Mouse (Mus musculus): ENCODE results near the gene Pex3. TPM values are rescaled to one million over a fixed set of nuclear protein-coding genes. Genes with fewer than 3 reads are reported as not detected.
A peak's percentile ranks its signal among the peaks of the same experiment; 100 is the strongest.

The Pex3 gene
- polyA plus RNA-seq, 1 experiment from 2014 or later: 26.4 TPM

DNA sequence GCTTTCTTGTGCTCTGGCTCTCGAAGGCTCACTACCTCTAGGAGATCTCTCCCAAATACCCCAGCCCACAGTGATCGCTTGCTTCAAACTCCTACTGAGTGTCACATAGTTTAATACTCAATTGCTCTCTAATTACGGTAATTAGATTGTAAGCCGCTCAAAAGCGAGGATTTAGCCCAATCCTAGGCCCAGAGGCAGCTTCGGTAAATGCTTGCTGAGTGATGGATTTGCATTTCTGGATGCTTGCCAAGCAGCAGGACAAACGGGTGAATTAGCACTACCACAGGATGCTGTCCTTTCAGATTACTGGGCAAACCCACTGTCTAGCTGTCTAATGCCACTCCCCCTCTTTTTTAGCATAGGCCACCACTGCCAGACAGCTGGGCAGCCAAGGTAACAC, 16.9 kb upstream of the Pex3 start:
- Histone ChIP-seq H3K4me3 (no peak overlapping the region), H3K9ac (no peak overlapping the region), H3K36me3 (no peaks in the 10 kb centered on the region), H3K4me1 (replicated peaks) (peaks cover 26% of the 10 kb centered on the region), H3K4me2 (no peak overlapping the region), H3K9me3 (no peaks in the 10 kb centered on the region), H3K27me3 (peaks cover 38% of the 10 kb centered on the region), H3K27ac (replicated peaks) (no peak overlapping the region)
- ATAC-seq (ENCODE audit: low read depth): peak; percentile 33; the same call in 1 of the 2 replicates
- 15% methylated on average over 7 of the region's 7 CpGs for WGBS

DNA sequence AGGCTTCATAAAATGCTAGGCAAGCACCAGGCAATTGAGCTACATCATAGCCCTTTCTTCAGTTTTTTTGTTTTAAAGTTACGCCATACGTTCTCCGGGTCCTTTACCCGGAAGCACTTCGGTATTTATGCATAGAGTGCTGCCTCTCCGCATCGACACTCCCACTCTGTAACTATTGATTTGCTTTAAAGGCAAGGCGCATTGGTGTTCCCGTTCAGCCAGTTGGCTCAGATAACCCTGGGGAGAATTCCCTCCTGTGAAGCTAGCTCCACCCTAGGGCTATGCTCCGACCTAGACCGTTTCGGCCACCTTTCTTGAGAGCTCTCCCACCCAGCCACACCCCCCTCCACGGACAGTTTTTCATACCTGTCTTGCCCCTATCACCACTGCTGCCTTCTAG, 13.5 kb upstream of the Pex3 start:
- Histone ChIP-seq H3K9me3 (no peaks in the 10 kb centered on the region), H3K4me3 (no peak overlapping the region), H3K9ac (no peak overlapping the region), H3K4me1 (replicated peaks) (peaks cover 29% of the 10 kb centered on the region), H3K36me3 (0 out of 2 replicates have a peak, but pooled peaks cover 7% of the 10 kb centered on the region), H3K4me2 (no peak overlapping the region), H3K27me3 (peaks cover 24% of the 10 kb centered on the region), H3K27ac (replicated peaks) (no peak overlapping the region)
- WGBS: 61% methylated on average over 13 of the region's 13 CpGs
- ATAC-seq (ENCODE audit: low read depth): no peak

DNA sequence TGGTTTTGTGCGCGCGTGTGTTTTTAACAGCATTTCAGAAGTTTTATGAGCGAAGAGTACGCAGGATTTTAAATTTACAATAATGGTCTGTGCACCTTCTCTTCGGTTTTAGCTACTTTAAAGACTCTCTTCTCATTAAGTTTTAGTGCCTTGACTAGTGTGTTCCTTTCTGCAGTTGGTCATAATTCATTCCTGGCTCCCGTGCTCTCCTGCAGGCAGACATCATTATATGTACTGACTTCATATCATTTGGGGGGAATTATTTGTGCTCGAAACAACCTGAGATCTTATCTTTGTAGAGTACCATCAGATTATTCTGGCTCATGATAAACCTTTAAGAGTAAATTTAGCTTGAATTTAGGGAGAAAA, 12.1 kb upstream of the Pex3 start:
- peak overlapping the region; percentile 28 for H3K4me3 ChIP-seq
- H3K4me1 ChIP-seq (replicated peaks): peaks cover 16% of the 10 kb centered on the region
- ATAC-seq (ENCODE audit: low read depth): peak; percentile 67
- no peak overlapping the region for H3K9ac ChIP-seq
- 0 out of 2 replicates have a peak, but pooled peaks cover 7% of the 10 kb centered on the region for H3K36me3 ChIP-seq
- peak overlapping the region; percentile 58 for H3K4me2 ChIP-seq
- no peak overlapping the region for H3K27ac ChIP-seq (replicated peaks)
- peaks cover 24% of the 10 kb centered on the region for H3K27me3 ChIP-seq
- WGBS: 30% methylated on average over 8 of the region's 8 CpGs
- no peaks in the 10 kb centered on the region for H3K9me3 ChIP-seq

DNA sequence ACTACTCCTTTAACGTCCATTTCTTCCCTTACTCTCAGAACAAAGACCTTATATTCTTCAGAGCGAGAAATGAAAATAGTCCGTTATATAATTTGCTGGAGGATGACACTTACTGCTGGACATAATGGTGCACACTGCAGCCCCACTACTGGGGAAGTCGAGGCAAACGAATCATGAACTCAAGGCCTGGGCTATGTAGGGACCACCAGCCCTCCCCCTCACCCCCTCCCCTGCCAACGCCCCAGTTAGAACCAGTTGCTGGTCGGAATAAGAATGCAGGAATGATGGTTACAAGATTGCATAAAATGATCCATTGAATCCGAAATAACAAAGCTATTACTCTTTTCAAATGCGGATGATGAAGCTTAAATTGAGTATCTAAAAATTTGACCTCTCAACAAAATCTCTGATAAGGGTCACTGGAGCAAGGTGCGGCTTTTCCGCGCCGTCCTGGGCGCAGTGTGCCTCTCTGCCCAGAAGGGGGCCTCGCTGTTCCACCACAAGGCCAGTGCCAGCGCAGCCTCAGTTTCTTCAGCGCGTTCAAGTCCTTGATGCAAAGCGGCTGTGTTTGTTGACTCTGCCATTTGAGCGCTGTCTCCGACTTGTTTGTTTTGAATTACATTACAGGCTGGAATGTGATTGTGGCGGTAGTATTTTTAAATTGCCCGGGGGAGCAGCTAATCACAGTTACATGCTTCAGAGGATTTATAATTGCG, 11.6 kb upstream of the Pex3 start:
- peak; percentile 86 for ATAC-seq (ENCODE audit: low read depth)
- H3K4me2 ChIP-seq: peak overlapping the region; percentile 58
- 0 out of 2 replicates have a peak, but pooled peaks cover 7% of the 10 kb centered on the region for H3K36me3 ChIP-seq
- WGBS: 26% methylated on average over 24 of the region's 24 CpGs
- H3K27ac ChIP-seq (replicated peaks): no peak overlapping the region
- H3K4me1 ChIP-seq (replicated peaks): peaks cover 11% of the 10 kb centered on the region
- H3K4me3 ChIP-seq: peak overlapping the region; percentile 28
- peaks cover 24% of the 10 kb centered on the region for H3K27me3 ChIP-seq
- H3K9ac ChIP-seq: no peak overlapping the region
- H3K9me3 ChIP-seq: no peaks in the 10 kb centered on the region

DNA sequence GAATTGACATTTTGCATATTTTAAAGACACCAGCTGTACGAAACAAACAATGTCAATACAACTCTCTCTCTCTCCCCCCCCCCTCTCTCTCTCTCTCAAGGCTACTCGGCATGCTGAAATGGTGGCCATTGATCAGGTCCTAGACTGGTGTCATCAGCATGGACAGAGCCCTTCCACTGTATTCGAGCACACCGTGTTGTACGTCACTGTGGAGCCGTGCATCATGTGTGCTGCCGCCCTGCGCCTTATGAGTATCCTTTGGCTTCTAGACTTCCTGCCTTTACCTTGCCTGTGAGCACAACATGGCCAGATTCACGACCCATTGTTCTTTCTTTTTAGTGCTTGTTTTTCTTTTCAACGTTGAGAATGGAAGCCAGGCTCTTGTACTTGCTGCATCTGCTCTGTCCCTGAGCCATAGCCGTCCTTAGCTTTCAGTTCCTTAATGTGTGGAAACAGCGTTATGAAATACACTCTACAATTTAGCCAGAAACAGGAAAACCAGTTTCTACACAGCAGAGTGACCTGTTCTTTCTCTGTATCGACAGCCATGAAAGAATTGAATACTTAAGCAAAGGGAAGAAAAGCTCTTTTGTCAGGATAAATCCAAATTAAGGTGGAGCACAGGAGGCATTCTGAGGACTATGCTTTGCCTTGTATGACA, 7.2 kb upstream of the Pex3 start:
- 86% methylated on average over 13 of the region's 13 CpGs for WGBS
- no peak overlapping the region for H3K4me3 ChIP-seq

DNA sequence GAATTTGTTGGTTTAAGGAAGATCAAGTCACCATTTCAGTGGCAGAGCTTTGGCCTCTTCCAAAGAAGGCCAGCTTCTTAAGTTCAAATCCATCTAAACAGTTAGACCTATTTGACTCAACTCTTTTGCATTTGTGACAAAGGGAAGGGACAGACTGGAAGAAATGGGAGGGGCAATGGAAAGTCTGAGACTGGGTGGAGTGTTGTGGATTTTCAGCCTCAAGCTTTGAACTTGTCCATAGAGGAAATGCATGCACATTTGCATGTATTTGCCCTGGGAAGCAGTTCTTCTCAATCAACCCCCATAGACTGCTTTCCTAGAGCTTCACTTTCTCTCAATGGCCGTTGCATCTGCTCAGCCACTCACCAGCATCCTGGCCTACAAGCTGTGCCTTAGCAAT, 1.4 kb upstream of the Pex3 start:
- Histone ChIP-seq H3K9ac (no peak overlapping the region), H3K27me3 (no peaks in the 10 kb centered on the region), H3K36me3 (no peaks in the 10 kb centered on the region), H3K4me3 (no peak overlapping the region), H3K4me1 (replicated peaks) (peaks cover 13% of the 10 kb centered on the region), H3K9me3 (no peaks in the 10 kb centered on the region), H3K4me2 (no peak overlapping the region), H3K27ac (replicated peaks) (no peak overlapping the region)
- no peak for ATAC-seq (ENCODE audit: low read depth)
- 94% methylated on average over 1 of the region's 1 CpGs for WGBS

More for the DNA sequence above, 7.2 kb upstream of the Pex3 start:
- Histone ChIP-seq H3K27me3 (no peaks in the 10 kb centered on the region), H3K4me2 (no peak overlapping the region), H3K9ac (no peak overlapping the region), H3K27ac (replicated peaks) (no peak overlapping the region), H3K36me3 (0 out of 2 replicates have a peak, but pooled peaks cover 7% of the 10 kb centered on the region), H3K4me1 (replicated peaks) (peaks cover 9% of the 10 kb centered on the region), H3K9me3 (no peaks in the 10 kb centered on the region)
- ATAC-seq (ENCODE audit: low read depth): no peak

DNA sequence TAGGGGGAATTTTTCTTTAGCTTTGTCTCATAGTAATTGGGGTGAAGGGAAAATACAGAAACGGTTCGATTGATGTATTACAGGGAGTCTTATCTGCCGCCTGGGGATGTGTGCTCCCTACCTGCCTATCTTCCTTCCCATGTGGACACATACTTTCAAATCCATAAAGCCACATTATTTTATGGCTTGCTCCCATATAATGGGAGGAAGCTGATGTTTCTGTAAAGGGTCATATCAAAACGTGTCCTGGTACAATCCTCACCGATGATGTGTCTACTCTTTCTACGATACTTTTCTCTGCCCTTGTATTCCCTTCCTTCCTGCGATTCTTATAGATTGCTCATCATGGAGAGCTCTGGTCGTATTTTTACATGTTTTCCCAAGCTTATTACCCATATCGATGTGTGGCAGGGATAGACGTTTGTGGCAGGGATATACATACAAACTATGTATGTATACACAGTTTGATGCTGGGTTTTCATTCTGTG, 600 bp upstream of the Pex3 start:
- Histone ChIP-seq H3K27me3 (no peaks in the 10 kb centered on the region), H3K4me2 (peak overlapping the region; percentile 68), H3K9me3 (no peaks in the 10 kb centered on the region), H3K9ac (peak overlapping the region; percentile 76), H3K4me3 (peak overlapping the region; percentile 58), H3K4me1 (replicated peaks) (peaks cover 13% of the 10 kb centered on the region), H3K27ac (replicated peaks) (no peak overlapping the region), H3K36me3 (no peaks in the 10 kb centered on the region)
- ATAC-seq (ENCODE audit: low read depth): peak; percentile 62; the same call in 1 of the 2 replicates
- WGBS: 29% methylated on average over 10 of the region's 10 CpGs

DNA sequence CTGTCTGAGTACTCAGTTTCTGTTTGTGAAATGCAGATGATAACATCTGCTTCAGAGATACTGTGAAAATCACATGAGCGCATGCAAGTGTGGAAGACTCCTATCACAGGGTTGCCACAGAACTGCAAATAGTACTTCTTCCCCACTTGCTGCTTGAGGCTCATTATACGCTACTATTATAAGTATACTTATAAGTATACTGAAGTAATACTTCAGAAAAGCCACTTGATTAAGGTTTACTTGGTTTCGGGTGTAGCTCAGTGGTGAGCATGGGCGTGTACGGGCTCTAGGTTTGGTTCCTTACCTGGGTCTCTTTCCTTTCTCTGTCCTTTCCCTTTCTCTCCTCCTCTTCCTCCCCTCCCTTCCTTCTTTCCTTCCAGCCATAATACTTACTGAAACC, 11.2 kb downstream of the Pex3 start:
- H3K4me1 ChIP-seq (replicated peaks): no peaks in the 10 kb centered on the region
- no peak overlapping the region for H3K4me2 ChIP-seq
- WGBS: 93% methylated on average over 5 of the region's 5 CpGs
- no peak for ATAC-seq (ENCODE audit: low read depth)
- H3K9me3 ChIP-seq: no peaks in the 10 kb centered on the region
- peaks cover 39% of the 10 kb centered on the region for H3K36me3 ChIP-seq
- no peaks in the 10 kb centered on the region for H3K27me3 ChIP-seq
- H3K9ac ChIP-seq: no peak overlapping the region
- H3K4me3 ChIP-seq: no peak overlapping the region
- H3K27ac ChIP-seq (replicated peaks): no peak overlapping the region

DNA sequence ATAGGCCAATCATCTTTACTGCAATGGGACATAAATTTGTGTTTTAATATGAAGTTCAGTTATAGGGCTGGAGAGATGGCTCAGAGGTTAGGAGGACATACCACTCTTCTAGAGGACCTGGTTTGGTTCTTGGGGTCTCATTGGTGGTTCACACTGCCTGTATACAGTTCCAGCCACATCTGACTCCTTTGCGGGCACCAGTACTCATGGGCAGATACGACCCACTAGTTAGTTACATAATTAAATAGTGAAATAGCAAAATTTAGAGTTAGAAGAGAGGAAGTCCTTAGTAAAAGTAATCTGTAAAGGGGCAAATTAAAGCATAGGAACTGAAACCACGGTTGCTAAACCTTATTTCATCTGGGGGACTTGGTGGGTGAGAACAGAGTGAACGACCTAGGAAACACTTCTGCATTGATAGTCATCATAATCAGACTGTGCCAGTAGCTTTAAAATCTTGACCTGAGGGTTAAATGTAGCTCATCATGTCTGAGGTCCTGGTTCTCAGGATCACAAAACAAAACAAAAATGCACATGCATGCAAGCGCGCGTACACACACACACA, 13.1 kb downstream of the Pex3 start:
- peaks cover 45% of the 10 kb centered on the region for H3K36me3 ChIP-seq
- no peak for ATAC-seq (ENCODE audit: low read depth)
- H3K4me3 ChIP-seq: no peak overlapping the region
- 92% methylated on average over 7 of the region's 7 CpGs for WGBS
- H3K4me2 ChIP-seq: no peak overlapping the region
- H3K4me1 ChIP-seq (replicated peaks): no peaks in the 10 kb centered on the region
- no peaks in the 10 kb centered on the region for H3K27me3 ChIP-seq
- no peaks in the 10 kb centered on the region for H3K9me3 ChIP-seq
- H3K9ac ChIP-seq: no peak overlapping the region
- no peak overlapping the region for H3K27ac ChIP-seq (replicated peaks)

DNA sequence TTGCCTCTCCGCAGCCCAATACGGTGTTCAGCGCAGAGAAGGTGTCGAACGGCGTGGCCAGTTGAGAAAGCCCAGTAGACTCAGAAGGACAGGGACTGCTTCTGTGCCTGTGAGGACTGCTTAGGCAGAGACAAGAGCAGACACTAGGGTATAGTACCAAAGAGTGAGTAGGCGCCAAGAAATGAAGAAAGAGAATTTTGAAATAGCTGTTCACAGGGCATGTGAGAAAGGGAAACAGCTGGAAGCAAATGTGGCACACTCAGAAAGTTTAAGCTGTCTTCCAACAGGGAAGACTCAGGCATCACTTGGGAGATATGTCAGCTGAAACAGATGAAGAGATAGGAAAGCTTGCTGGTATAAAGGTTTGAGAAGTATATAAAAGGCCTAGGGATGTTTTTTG, 16.2 kb downstream of the Pex3 start:
- no peak overlapping the region for H3K4me2 ChIP-seq
- ATAC-seq (ENCODE audit: low read depth): no peak
- WGBS: 96% methylated on average over 7 of the region's 7 CpGs
- no peak overlapping the region for H3K27ac ChIP-seq (replicated peaks)
- H3K9me3 ChIP-seq: no peaks in the 10 kb centered on the region
- H3K36me3 ChIP-seq: peaks cover 46% of the 10 kb centered on the region
- H3K4me1 ChIP-seq (replicated peaks): no peaks in the 10 kb centered on the region
- no peaks in the 10 kb centered on the region for H3K27me3 ChIP-seq
- no peak overlapping the region for H3K4me3 ChIP-seq
- H3K9ac ChIP-seq: no peak overlapping the region

DNA sequence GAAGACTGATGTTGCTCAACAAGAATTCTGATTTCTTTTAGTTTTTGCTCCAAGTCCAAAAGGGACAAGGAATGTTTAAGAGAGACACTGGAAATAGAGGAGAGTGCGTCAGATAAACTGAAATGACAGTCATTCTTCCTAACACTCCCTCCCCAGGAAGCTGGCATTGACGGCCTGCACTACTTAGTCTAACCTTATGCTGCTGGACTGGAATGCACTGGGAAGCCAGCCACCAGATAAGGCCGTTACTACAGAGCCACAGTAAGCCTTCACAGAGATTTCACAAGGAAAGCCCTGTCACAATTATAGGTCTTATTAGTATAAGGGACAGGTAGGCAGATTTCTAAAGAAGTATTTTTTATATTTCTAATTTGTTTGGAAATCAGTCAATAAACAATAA, 18.2 kb downstream of the Pex3 start:
- Histone ChIP-seq H3K4me2 (no peak overlapping the region), H3K36me3 (peaks cover 56% of the 10 kb centered on the region), H3K27me3 (no peaks in the 10 kb centered on the region), H3K4me1 (replicated peaks) (no peaks in the 10 kb centered on the region), H3K9ac (no peak overlapping the region), H3K9me3 (no peaks in the 10 kb centered on the region), H3K4me3 (no peak overlapping the region), H3K27ac (replicated peaks) (no peak overlapping the region)
- no peak for ATAC-seq (ENCODE audit: low read depth)
- WGBS: 87% methylated on average over 3 of the region's 3 CpGs

DNA sequence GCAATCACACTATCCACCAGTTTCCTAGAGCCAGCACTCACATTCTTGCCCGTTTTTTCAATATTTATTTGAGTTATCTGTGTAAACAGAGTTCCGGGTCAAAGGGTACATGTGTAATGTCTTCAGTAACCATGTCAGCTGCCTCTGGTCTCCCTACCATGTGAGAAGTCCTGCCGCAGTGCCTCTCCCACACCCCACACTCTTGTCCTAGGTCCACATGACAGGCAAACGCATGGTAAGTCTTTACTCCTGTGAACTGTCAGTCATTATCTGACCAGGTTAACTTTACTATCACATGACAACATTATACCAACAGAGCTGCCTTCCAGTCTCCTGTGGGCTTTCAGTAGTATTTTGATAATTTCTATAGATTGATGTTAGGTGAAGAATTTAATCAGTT, 24.8 kb downstream of the Pex3 start:
- no peak for ATAC-seq (ENCODE audit: low read depth)
- Histone ChIP-seq H3K4me1 (replicated peaks) (no peaks in the 10 kb centered on the region), H3K4me3 (no peak overlapping the region), H3K9ac (no peak overlapping the region), H3K4me2 (no peak overlapping the region), H3K9me3 (no peaks in the 10 kb centered on the region), H3K27me3 (no peaks in the 10 kb centered on the region), H3K36me3 (peaks cover 48% of the 10 kb centered on the region), H3K27ac (replicated peaks) (no peak overlapping the region)
- 90% methylated on average over 4 of the region's 4 CpGs for WGBS
